Mouse (Mus musculus): ENCODE measurements around the gene Tmem119.
A peak's percentile ranks its signal among the peaks of the same experiment; 100 is the strongest.

DNA sequence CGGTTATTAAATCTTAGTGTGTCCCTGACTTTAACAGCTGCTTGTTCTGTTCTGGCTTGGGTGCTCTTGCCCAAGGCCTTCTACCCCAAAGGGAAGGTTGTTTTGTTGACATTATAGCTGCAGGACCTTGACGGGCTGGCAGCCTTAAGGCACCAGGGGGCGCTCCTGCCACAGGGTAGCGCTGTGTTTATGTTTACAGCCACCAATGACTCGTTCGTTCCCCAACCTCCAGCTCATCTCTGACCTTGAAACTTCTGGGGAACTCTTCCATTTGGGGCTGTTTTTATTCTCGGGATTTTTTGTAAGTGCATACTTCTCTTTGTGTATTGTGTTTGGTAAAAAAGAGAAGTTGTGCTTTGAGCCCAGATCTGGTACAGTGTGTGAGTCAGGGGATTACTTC lies 26.7 kb downstream of the Tmem119 start:
- TF ChIP-seq EP300 (IDR thresholded peaks at IDR 0.05; ENCODE audit: low read depth) (no peak), CTCF (IDR thresholded peaks at IDR 0.05; ENCODE audit: low read depth) (peak; percentile 99)

All from liver, postnatal 0 days (tissue).